Mouse (Mus musculus): ENCODE data around the gene Kcnj9. TPM values are rescaled to one million over a fixed set of nuclear protein-coding genes. Genes with fewer than 3 reads are reported as not detected.

The Kcnj9 gene
- polyA plus RNA-seq, 1 experiment from 2014 or later: 0.06 TPM

DNA sequence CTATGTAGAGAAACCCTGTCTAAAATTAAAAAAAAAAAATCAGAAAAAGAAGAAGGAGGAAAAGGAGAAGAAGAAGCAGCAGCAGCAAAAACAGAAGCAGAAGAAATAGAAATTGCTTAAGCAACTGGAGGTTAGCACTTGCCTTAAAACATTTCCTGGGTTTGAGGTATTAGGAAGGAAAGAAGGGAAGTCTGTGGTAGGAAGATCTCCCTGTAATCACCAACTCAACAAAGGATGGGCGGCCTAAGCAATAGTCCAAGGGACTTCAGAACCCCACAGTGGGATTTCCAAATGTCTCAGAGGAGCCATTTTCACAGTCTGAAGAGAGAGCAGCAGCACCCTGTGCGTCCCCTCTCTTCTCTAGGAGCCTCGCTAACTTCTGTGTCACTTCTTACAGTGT lies 23.3 kb upstream of the Kcnj9 start:
- 83% methylated on average over 3 of the region's 3 CpGs for WGBS
- Histone ChIP-seq H3K9ac (ENCODE audit: low read depth, low read length) (no peak overlapping the region), H3K4me1 (ENCODE audit: control insufficient read depth, insufficient read depth, low read length) (peaks cover 3% of the 10 kb centered on the region; the same call in 1 of the 2 replicates), H3K4me2 (ENCODE audit: low read depth, low read length) (no peak overlapping the region), H3K9me3 (ENCODE audit: control insufficient read depth, low read length) (no peaks in the 10 kb centered on the region), H3K27me3 (replicated peaks; ENCODE audit: control insufficient read depth, insufficient read depth, low read length) (peaks cover 21% of the 10 kb centered on the region), H3K36me3 (ENCODE audit: control insufficient read depth, insufficient read depth, low read length) (no peaks in the 10 kb centered on the region), H3K27ac (replicated peaks; ENCODE audit: low read depth, low read length) (no peak overlapping the region), H3K4me3 (ENCODE audit: low read depth, low read length) (no peak overlapping the region)
- no peak for ATAC-seq (ENCODE audit: low read depth)
- DNase-seq (ENCODE audit: low spot score): no peak

DNA sequence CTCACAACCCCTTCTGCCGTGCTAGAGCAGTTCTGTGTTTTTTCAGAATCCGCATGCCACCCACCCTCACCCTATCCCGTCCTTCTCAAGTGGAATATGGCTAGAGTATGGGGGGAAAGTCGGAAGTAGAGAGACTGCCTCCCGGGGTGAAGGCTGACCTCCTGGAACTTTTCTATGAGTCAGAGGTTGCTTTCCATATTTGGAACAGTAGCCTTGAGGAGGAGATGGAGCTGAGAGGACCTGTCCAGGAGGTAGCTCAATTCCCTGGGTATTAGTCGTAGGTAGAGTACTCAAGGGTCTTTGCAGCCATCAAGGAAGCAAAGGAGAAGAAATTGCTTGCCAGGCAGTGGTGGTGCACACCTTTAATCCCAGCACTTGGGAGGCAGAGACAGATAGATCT lies 22.9 kb upstream of the Kcnj9 start:
- Histone ChIP-seq H3K4me2 (ENCODE audit: low read depth, low read length) (no peak overlapping the region), H3K9ac (ENCODE audit: low read depth, low read length) (no peak overlapping the region), H3K27ac (replicated peaks; ENCODE audit: low read depth, low read length) (no peak overlapping the region), H3K9me3 (ENCODE audit: control insufficient read depth, low read length) (no peaks in the 10 kb centered on the region), H3K27me3 (replicated peaks; ENCODE audit: control insufficient read depth, insufficient read depth, low read length) (peaks cover 21% of the 10 kb centered on the region), H3K4me3 (ENCODE audit: low read depth, low read length) (no peak overlapping the region), H3K36me3 (ENCODE audit: control insufficient read depth, insufficient read depth, low read length) (no peaks in the 10 kb centered on the region), H3K4me1 (ENCODE audit: control insufficient read depth, insufficient read depth, low read length) (peaks cover 3% of the 10 kb centered on the region; the same call in 1 of the 2 replicates)
- ATAC-seq (ENCODE audit: low read depth) (no peak), DNase-seq (ENCODE audit: low spot score) (no peak)
- WGBS: 65% methylated on average over 6 of the region's 6 CpGs

GRCm38 (mm10) chr1:172349916-172350812 lies 21.0 kb upstream of the Kcnj9 start:
- no peaks in the 10 kb centered on the region for H3K9me3 ChIP-seq (ENCODE audit: control insufficient read depth, low read length)
- peaks cover 3% of the 10 kb centered on the region; the same call in 1 of the 2 replicates for H3K4me1 ChIP-seq (ENCODE audit: control insufficient read depth, insufficient read depth, low read length)
- WGBS: 11% methylated on average over 17 of the region's 19 CpGs
- no peak overlapping the region for H3K4me3 ChIP-seq (ENCODE audit: low read depth, low read length)
- no peak overlapping the region for H3K4me2 ChIP-seq (ENCODE audit: low read depth, low read length)
- H3K9ac ChIP-seq (ENCODE audit: low read depth, low read length): no peak overlapping the region
- no peaks in the 10 kb centered on the region for H3K36me3 ChIP-seq (ENCODE audit: control insufficient read depth, insufficient read depth, low read length)
- ATAC-seq (ENCODE audit: low read depth): peak; percentile 91
- H3K27ac ChIP-seq (replicated peaks; ENCODE audit: low read depth, low read length): no peak overlapping the region
- H3K27me3 ChIP-seq (replicated peaks; ENCODE audit: control insufficient read depth, insufficient read depth, low read length): peaks cover 21% of the 10 kb centered on the region
- peak; percentile 60 for DNase-seq (ENCODE audit: low spot score)

- no peaks in the 10 kb centered on the region for H3K36me3 ChIP-seq (ENCODE audit: control insufficient read depth, insufficient read depth, low read length)
- no peaks in the 10 kb centered on the region for H3K9me3 ChIP-seq (ENCODE audit: control insufficient read depth, low read length)
- no peak overlapping the region for H3K9ac ChIP-seq (ENCODE audit: low read depth, low read length)
- peaks cover 3% of the 10 kb centered on the region; the same call in 1 of the 2 replicates for H3K4me1 ChIP-seq (ENCODE audit: control insufficient read depth, insufficient read depth, low read length)
- H3K4me2 ChIP-seq (ENCODE audit: low read depth, low read length): no peak overlapping the region
- DNase-seq (ENCODE audit: low spot score) (no peak), ATAC-seq (ENCODE audit: low read depth) (no peak)
- peaks cover 21% of the 10 kb centered on the region for H3K27me3 ChIP-seq (replicated peaks; ENCODE audit: control insufficient read depth, insufficient read depth, low read length)
- 47% methylated on average over 5 of the region's 5 CpGs for WGBS
- H3K4me3 ChIP-seq (ENCODE audit: low read depth, low read length): no peak overlapping the region
- no peak overlapping the region for H3K27ac ChIP-seq (replicated peaks; ENCODE audit: low read depth, low read length)
Measured at GRCm38 (mm10) chr1:172349504-172349903, 20.4 kb upstream of the Kcnj9 start.

DNA sequence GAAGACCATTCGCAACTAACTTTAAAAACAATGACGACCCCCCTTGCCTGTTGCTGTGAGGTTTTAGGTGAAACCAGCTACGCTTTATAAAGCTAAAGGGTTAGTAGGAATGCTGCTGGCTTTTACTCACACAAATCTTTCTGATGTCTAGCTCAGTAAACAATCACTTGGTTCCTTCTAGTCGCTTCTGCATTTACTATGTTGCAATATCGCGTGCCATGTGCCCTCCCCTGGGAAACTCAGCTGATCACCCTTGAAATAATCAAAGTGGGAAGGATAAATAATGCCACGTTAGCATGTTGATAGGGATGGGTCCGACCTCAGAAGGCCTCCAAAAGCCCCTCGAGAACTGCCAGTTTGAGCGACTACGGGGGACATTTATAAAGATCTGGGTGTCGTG lies 18.3 kb upstream of the Kcnj9 start:
- peaks cover 3% of the 10 kb centered on the region; the same call in 1 of the 2 replicates for H3K4me1 ChIP-seq (ENCODE audit: control insufficient read depth, insufficient read depth, low read length)
- H3K9me3 ChIP-seq (ENCODE audit: control insufficient read depth, low read length): no peaks in the 10 kb centered on the region
- H3K9ac ChIP-seq (ENCODE audit: low read depth, low read length): no peak overlapping the region
- no peaks in the 10 kb centered on the region for H3K36me3 ChIP-seq (ENCODE audit: control insufficient read depth, insufficient read depth, low read length)
- no peak overlapping the region for H3K4me2 ChIP-seq (ENCODE audit: low read depth, low read length)
- 86% methylated on average over 12 of the region's 12 CpGs for WGBS
- peaks cover 21% of the 10 kb centered on the region for H3K27me3 ChIP-seq (replicated peaks; ENCODE audit: control insufficient read depth, insufficient read depth, low read length)
- DNase-seq (ENCODE audit: low spot score) (no peak), ATAC-seq (ENCODE audit: low read depth) (no peak)
- no peak overlapping the region for H3K27ac ChIP-seq (replicated peaks; ENCODE audit: low read depth, low read length)
- H3K4me3 ChIP-seq (ENCODE audit: low read depth, low read length): no peak overlapping the region

DNA sequence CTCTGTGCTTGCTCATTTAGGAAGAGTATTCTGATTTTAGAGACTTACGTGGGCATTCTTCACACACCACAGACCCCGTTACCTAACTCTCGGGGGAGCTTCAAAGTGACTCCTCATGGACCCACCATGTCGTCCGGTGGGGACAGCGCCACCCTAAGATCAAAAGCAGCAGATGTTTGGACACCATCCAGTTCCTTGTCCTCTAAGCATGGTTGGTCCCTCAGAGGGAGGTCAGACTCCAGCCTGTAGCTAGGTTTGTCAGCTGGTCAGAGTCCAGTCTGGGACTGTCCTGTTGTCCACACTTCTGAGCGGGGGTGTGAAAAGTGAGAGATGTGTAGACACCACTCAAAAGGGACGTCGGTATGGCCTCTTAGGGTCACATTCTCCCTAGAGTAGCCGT lies 17.6 kb upstream of the Kcnj9 start:
- peaks cover 3% of the 10 kb centered on the region; the same call in 1 of the 2 replicates for H3K4me1 ChIP-seq (ENCODE audit: control insufficient read depth, insufficient read depth, low read length)
- no peak for DNase-seq (ENCODE audit: low spot score)
- H3K4me2 ChIP-seq (ENCODE audit: low read depth, low read length): no peak overlapping the region
- ATAC-seq (ENCODE audit: low read depth): no peak
- no peak overlapping the region for H3K4me3 ChIP-seq (ENCODE audit: low read depth, low read length)
- peaks cover 18% of the 10 kb centered on the region for H3K27me3 ChIP-seq (replicated peaks; ENCODE audit: control insufficient read depth, insufficient read depth, low read length)
- no peak overlapping the region for H3K27ac ChIP-seq (replicated peaks; ENCODE audit: low read depth, low read length)
- no peak overlapping the region for H3K9ac ChIP-seq (ENCODE audit: low read depth, low read length)
- no peaks in the 10 kb centered on the region for H3K9me3 ChIP-seq (ENCODE audit: control insufficient read depth, low read length)
- H3K36me3 ChIP-seq (ENCODE audit: control insufficient read depth, insufficient read depth, low read length): no peaks in the 10 kb centered on the region
- 78% methylated on average over 10 of the region's 10 CpGs for WGBS

GRCm38 (mm10) chr1:172344820-172345219 lies 15.7 kb upstream of the Kcnj9 start:
- H3K36me3 ChIP-seq (ENCODE audit: control insufficient read depth, insufficient read depth, low read length): no peaks in the 10 kb centered on the region
- no peak overlapping the region for H3K27ac ChIP-seq (replicated peaks; ENCODE audit: low read depth, low read length)
- no peak; the same call in 1 of the 2 replicates for ATAC-seq (ENCODE audit: low read depth)
- H3K27me3 ChIP-seq (replicated peaks; ENCODE audit: control insufficient read depth, insufficient read depth, low read length): peaks cover 20% of the 10 kb centered on the region
- DNase-seq (ENCODE audit: low spot score): peak; percentile 45
- H3K4me2 ChIP-seq (ENCODE audit: low read depth, low read length): no peak overlapping the region
- peaks cover 3% of the 10 kb centered on the region for H3K4me1 ChIP-seq (ENCODE audit: control insufficient read depth, insufficient read depth, low read length)
- no peak overlapping the region for H3K4me3 ChIP-seq (ENCODE audit: low read depth, low read length)
- no peak overlapping the region for H3K9ac ChIP-seq (ENCODE audit: low read depth, low read length)
- WGBS: 76% methylated on average over 7 of the region's 7 CpGs
- H3K9me3 ChIP-seq (ENCODE audit: control insufficient read depth, low read length): no peaks in the 10 kb centered on the region

- Histone ChIP-seq H3K9ac (ENCODE audit: low read depth, low read length) (no peak overlapping the region), H3K4me2 (ENCODE audit: low read depth, low read length) (no peak overlapping the region), H3K27me3 (replicated peaks; ENCODE audit: control insufficient read depth, insufficient read depth, low read length) (peaks cover 27% of the 10 kb centered on the region), H3K9me3 (ENCODE audit: control insufficient read depth, low read length) (no peaks in the 10 kb centered on the region), H3K27ac (replicated peaks; ENCODE audit: low read depth, low read length) (no peak overlapping the region), H3K4me1 (ENCODE audit: control insufficient read depth, insufficient read depth, low read length) (peaks cover 3% of the 10 kb centered on the region; the same call in 1 of the 2 replicates), H3K4me3 (ENCODE audit: low read depth, low read length) (no peak overlapping the region), H3K36me3 (ENCODE audit: control insufficient read depth, insufficient read depth, low read length) (no peaks in the 10 kb centered on the region)
- 50% methylated on average over 3 of the region's 3 CpGs for WGBS
- DNase-seq (ENCODE audit: low spot score) (no peak), ATAC-seq (ENCODE audit: low read depth) (no peak)
Measured at GRCm38 (mm10) chr1:172343914-172344313, 14.8 kb upstream of the Kcnj9 start.
